Mouse (Mus musculus): ENCODE results near the gene Tiparp. TPM values are rescaled to one million over a fixed set of nuclear protein-coding genes. Genes with fewer than 3 reads are reported as not detected.

The Tiparp gene
- polyA plus RNA-seq (2012; rRNA removed): 12.3 and 15.8 TPM in 2 replicates

DNA sequence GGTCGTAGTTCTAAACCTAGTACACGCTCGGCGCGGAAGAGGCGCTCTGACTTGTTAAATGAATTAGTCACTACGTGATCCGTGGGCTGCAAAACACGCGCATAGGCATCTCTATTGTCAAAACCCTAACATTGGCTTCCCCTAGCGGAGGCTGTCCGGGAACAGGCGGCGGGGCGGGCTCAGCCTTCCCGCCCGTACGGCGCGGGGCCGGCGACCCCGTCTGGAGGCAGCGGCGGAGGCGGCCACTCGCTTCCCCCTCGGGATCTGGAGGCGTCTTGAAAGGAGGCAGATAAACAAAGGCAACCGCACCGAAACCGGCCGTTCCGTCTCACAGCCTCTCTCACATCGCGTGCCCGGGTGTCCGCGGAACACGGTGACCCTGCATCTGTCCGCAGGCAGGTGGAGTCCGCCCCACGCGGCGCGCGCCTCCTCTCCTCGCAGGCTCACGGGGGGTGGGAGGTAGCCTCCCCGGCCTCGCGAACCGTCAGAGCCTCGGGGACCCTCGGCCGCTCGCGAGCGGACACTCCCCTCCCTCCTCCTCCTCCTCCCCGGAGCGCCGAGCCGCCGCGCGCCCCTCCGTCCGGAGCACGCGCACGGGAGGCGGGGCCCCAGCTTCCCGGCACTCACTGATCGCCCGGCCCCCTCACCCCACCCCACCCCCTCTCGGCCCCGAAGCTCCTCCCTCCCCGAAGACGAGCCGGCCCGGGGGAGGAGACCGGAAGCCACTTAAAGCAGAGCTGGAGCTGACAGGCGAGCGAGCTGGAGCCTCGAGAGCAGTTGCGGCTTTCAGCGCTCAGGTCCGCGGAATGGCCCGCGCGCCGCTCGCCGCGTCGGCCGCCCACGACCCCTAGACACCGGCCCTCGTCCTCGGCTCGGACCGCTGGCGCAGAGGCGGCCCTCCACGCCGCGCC lies at the start of gene Tiparp:
Tiparp (plus strand) TSS at position 720 of the 911 bp plus-strand sequence.
- DNase-seq (ENCODE audit: low read depth): no peak

DNA sequence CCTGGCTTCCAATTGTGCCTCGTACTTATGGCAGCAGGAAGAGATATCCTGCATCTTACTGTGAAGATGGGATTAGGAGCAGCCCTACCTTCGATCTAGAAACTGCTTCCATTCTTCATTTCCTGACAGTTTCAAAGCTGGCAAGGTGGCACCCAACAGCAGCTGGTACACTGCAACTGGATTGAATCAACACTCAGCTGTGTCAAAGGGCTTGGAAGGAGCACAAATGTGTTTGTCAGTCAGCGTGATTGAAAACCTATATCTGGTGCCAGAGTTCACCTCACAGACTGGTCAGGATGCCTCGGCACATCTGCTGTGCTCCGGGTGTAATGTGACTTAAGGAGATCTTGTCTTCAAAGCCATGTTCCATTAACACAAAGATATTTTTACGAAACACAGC lies 47.5 kb upstream of the Tiparp start:
- no peak for DNase-seq (ENCODE audit: low read depth)

DNA sequence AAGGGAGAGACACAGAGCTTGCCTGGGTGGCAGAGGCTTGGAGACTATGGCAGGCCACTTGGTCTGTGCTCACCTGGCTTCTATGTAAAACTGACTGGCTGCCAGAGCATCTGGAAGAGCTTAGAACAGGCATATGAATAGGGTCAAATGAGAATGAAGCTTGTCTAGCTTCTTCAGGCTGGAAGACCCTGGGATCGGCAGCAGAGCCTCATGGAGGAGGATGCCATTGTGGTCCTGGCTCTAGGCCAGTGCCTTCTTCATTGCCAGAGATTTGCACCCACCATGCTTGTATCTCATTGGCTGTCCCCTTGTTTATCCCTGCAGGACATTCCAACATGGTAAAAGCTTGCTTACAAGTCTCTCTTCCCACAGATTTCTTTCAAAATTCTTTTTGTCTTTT lies 45.9 kb upstream of the Tiparp start:
- no peak for DNase-seq (ENCODE audit: low read depth)

DNA sequence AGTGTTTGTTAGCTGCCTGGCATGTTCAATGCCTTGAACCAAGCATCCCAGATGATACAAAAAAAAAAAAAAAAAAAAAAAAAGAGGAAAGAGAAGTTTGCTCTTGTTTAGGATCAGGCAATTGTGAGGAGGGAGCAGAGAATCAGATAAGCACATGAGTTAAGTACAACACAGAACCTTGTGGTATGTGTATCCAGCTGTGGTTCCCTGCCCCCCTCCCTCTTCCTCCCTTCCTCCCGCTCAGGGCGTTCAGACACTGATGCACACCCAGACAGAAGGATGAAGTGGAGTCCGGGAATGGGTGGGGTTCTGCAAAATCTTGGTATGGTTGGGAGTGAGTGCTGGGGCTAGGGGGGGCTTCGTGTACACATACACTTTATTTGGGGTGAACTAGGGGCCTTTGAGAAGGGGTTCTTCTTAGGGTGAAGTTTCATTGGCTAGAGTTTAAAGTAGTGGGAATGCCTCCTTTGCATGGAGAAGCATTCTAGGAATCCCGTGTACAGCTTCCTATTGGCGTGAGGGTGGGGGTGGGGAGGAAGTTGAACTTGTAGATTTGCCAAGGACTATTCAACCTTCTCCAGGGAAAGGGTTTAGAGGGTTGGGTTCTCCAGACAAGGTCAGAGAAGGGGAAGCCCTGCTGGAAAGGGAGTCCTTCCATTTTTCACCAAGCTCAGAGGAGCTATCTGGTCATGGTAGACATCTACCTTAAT lies 45.4 kb upstream of the Tiparp start:
- DNase-seq (ENCODE audit: low read depth): no peak

DNA sequence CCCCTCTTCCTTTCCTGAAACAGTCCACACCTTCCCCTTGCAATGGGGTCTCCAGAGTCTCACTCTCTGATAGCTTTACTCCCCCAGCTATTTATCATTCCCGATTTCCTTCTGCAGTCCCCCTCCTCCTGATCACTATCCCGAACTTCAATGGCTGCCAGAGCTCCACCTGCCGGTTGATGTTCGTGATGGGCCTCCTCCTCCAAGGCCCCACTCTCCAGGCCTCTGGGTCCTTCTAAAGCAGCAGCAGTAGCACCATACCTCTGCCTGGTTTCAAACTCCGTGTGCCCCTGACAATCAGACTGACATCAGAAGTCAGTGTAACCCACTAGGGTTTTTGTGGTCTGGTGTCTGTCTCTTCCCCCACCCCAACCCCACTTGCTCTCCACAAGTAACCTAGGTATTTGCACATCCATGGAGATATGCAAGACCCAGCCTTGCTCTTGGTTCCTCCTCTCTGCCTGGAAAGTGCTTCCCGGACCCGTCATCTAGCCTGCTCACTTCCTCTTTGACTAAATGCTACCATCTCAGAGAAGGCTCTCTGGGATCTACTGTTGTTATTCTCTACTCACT lies 44.0 kb upstream of the Tiparp start:
- no peak for DNase-seq (ENCODE audit: low read depth)

DNA sequence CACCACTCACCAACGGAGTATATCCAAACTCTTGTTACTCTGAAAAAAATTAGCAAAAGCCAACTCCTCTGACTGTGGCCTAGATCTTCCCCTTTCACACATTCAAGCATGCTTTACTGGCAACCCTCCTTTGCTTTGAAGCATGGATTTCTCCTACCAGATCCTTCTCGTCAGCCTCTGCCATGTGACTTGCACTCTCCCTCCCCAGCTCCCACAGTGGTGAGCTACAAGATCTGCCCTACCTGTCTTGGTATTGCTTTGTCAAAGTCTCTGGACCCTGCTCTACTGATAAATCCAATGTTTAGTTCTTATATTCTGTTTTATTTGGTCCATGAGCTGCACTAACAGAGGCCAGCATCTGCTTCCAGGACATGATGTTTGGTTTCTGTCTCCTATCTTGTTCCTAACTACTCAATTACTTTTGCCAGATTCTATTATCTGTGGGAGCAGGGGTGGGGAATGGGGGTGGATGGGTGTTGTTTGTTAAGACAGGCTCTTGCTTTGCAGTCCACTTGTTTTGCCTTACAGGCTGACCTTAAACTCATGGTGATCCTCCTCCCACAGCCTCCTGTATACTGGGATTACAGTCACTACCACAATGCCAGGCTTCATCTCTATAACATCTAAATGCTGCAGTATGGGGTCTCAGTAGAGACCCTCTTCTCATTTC lies 40.7 kb upstream of the Tiparp start:
- DNase-seq (ENCODE audit: low read depth): no peak

DNA sequence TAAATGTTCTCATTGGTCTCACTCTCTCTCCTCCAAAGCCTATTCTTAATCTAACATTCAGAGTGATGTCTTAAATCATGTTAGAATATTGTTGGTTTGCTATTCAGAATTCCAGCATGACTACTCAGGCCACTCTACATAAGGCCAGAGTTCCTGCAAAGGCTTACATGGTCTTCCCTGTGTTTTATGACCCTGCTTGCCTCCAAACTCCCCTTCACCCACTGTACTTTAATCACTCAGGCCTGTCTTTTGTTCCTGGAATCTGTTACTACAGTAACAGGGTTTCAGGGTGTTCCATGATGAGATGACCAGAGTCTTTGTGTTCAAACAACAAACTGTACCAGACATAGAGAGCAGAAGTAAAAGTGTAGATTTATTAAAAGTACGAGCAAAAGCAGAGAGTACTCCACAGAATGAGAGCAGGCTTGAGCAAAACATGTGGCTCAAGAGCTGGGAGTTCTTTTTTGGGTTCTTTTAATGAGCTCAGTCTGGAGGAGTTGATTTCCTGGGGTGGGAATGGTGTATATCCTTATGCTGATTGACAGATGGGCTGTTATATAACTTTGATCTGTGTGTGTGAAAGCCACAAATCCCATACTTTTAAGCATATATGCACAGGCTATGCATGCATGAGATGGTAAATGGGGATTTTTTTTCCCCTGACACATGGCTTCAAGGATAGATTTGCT lies 39.5 kb upstream of the Tiparp start:
- no peak for DNase-seq (ENCODE audit: low read depth)

DNA sequence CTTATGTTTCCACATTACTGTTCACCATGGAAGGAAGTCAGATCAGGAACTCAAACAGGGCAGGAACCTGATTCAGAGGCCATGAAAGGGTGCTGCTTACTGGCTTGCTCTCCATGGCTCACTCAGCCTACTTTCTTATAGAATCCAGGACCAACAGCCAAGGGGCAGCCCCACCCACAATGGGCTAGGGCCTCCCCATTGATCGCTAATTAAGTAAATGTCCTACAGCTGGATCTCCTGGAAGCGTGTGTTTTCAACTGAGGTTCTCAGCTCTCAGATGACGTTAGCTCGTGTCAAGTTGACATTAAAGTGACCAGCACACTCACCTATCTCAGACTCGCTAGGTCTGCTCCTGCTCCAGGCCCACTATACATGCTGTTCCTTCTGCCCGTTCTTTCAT lies 38.6 kb upstream of the Tiparp start:
- DNase-seq (ENCODE audit: low read depth): no peak

DNA sequence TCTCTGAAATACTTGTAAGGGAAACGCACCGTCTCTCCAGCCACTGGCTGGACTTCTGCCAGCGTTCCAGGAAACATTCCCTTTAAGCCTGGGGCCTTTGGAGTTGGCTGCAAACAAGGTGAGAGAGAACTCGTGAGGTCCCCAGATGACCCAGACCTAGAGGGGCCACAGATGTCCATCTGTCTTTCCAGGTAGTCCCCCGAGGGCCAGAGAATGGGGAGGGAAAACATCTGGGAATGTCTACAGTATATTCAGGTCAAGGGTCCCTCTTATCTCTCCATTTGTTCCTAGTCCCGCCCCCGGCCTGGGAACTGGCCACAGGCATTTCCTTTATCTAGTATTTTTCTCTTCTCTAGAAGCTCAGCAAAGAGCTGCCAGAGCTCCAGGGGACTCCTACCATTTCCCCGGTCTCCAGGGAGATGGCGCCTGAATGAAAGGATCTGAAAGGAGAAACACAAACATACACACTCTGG lies 33.9 kb upstream of the Tiparp start:
- no peak for DNase-seq (ENCODE audit: low read depth)

DNA sequence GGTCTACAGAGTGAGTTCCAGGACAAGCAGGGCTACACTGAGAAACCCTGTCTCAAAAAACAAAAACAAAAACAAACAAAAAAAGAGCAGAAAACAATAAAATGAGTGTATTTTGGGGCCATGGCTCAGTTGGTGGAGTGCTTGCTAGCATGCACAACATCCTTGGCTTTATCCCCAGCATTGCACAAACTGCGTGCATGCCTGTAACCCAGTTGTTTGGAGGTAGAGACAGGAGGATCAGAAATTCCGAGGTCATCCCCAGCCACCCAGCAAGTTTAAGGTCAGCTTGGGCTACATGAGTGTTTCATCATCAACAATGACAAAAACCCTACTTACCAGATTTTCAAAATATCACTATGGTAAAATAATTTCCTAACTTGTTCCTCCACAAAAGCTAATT lies 20.4 kb upstream of the Tiparp start:
- DNase-seq (ENCODE audit: low read depth): no peak

DNA sequence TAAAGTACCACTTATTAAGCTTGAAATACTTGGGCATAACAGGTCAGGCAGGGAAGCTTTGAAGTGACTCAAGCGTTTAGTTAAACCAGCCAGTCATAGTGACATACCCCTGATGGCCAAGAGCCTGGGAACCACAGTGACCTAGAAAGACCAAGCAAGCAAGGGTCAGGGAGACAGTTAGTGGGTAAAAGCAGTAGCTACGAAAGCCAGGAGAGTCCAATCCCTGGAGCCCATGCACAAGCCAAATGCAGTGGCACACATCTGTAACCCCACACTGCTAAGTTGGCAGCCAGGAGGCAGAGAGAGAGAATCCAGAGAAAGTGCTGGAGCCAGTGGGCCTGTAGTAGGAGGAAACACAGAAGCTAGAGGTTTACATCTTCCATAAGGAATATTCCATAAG lies 17.6 kb upstream of the Tiparp start:
- DNase-seq (ENCODE audit: low read depth): no peak

DNA sequence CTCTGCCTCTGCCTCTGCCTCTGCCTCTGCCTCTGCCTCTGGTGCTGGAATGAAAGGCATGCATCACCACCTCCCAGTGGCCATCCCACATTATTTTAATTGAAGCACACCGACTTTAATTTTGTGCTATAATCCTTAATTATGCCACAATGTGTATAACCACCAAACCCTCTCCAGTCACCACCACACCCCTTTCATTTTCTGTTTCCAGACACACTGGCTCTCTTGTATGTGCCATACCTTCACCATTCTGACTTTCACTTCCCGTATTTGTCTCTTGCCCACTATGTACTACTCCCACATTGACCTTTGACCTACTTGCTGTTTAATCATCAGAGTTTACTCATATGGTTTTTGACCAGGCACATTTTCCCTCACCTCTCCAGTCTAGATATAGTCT lies 12.5 kb upstream of the Tiparp start:
- no peak for DNase-seq (ENCODE audit: low read depth)

DNA sequence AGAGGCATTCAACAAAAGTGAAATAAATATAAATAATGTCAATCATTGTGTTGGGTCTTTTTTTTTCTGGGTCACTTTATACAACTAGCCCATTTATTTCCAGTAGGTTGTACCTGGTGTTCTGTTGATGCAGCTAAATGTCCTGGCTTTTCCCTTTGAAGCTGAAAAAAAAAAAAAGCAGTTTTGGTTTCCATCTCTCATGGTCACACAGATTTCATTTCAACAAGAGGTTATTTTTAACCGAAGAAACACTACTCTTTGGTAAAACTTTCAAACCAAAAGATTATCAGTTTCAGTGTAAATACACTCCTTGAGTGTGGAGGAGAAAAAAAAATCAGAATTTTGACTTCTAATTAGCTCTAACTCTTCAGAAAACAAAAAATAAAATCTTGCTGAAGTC lies 11.7 kb upstream of the Tiparp start:
- no peak for DNase-seq (ENCODE audit: low read depth)

DNA sequence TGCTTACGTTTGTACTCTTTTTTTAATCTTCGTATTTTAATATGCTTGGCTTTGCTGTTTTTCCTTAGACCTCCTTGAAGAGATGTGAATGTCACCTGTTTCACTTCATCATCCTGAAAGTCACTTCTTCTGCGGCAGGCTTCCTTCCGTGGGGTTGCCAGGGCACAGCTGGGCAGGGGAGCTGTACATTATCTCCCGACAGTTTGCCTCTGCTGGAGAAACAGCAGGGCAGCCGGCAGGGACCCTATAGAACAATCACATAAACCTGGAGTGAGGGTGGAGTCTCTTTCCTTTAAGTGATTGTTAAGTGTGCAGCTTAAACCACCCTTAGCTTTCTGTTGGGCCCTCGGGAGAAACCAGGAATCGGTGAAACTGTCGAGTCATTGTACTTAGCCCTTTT lies 11.1 kb upstream of the Tiparp start:
- no peak for DNase-seq (ENCODE audit: low read depth)

DNA sequence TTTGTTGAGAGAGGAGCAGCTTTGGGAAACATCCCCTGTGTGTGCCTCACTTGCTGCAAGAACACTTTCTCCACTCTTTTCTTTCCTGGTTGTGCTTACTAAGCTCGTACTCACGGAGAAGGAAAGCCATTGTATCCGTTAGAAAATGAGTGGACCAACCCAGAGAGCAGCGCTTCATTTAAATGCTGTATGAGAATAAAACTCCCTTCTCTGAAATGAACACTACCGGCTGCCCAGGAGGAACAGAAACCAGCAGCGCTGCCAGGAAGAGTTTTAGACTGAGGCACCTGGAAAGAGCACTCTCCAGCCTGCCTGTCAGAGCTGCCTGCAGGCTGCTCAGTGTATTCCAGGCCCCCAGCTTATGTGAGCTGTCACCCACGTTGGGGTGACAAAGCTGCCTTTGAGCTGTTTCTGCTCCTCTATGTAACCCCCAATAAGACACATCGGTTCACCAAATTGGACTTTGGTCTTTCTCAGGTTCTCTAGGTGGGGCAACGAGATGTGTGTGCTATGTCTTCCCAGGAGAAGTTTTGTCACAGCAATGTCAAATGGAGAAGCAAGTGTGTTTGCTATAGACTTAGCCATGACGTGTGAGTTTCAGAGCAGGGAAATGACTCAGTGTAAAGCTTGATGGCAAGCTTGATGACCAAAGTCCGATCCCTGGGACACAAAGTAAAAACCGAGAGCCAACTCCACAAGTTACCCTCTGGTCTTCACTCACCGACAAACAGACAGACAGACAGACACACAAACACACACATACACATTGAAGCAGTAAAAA lies 10.3 kb upstream of the Tiparp start:
- DNase-seq (ENCODE audit: low read depth): no peak

DNA sequence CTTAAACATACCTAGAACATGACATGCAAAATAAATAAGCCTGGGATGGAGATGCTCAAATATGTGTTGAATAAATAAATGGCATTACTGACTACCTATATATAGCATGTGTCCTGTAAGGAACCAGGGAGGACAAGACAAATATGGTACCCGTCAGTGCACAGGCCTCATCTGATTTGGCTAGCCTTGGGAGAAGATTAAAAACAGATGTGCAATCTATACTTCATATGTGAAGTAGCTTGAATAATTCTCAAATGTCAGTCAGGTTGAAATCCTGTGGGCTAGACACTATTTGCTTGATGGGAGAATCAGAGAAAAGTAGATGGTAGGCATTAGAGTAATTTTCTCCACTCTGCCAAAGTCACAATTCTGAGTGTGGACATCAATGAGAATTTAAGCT lies 6.8 kb upstream of the Tiparp start:
- DNase-seq (ENCODE audit: low read depth): no peak

DNA sequence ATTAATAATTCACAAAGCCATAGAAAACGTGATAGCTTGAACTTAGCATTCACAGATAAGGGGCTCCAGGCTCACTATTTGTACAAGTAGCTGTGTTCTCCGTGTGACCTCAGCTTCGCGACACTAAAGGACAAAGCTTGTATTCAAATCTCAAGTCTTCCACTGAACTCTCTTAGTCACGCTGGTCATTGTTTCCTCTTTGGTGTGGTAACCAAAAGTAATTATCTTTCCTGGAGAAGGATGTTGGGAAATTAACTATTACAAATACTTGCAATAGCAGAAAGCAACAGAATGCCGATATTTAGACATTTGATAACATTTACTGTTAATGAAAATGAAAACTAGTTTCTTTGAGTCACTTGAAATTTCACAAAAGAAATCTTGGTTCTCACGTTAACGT lies 4.8 kb upstream of the Tiparp start:
- DNase-seq (ENCODE audit: low read depth): no peak

DNA sequence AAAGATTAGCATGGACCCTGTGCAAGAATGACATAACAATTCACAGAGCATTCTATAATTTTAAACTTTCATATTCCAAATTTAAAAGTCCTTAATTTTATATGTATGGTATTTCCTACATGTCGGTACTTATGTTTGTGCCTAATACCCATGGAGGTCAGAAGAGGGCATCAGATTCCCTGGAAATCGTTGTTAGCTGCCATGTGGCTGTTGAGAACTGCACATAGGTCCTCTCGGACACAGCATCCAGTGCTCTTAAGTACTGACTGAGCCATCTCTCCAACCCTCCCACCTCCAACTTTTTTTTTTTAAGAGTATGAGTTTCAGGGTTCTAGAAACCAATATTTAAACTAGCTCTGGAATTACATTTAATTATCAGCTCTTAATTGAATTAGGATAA lies 2.5 kb upstream of the Tiparp start:
- DNase-seq (ENCODE audit: low read depth): no peak

DNA sequence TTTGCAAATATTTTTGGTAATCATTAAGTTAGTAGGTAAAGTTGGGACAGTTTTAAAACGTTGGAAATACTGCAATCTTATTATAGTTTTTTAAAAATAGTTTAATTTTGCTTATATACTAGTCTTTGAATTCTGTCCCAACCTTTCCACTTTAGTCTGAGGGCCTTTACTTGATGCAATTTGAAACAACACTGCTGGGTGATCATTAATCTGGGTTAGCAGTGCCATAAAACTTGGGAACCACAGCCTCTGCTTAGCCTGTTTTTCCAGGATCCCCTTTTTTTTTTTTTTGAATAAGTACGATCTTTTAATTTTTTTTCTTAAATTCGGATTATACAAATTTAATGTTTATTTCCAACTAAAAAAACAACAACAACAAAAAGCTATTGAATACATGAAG lies 1.0 kb upstream of the Tiparp start:
- no peak for DNase-seq (ENCODE audit: low read depth)

DNA sequence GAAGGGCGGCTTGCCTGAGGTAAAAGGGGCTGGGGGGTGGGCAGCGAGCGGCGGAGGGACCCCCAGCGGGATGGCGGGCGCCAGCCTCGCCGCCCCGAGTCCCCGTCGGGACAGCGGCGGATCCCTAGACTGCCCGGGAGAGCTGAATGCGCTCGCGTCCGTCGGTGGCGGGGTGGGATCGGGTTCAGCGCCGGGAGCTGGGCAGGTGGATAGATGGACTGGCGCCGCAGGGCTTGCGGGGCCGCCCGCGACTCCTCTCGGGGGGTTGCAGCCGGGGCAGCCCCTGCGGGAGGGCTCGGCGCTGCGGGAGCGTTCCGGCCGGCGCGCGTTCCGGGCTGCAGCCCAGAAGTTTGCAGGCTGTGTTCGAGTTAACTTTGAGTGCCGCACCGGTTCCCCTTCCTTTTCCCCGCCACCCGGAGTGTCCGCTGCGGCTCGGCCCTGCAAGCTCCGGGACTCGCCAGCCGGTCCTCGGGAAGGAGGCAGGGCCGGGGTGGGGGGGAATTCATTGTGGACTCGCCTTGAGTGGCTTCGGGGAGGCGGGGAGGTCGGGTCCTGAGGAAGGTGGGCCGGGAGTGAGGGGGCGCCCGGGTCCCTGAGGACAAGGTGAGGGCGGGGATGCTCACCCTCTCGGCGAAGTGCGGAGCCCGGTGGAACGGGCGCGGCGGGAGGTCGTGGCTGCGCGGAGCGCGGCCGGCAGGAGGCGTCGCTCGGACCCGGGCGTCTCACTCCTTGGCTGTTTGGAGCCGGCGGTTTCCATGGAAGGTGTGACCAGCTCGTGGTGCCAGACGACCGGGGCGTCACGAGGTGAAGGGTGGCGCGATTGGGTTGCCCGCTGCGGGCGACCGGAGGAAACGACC lies 632 bp downstream of the Tiparp start:
- no peak for DNase-seq (ENCODE audit: low read depth)

Measured in gonadal fat pad, adult 2 months (tissue).